Mouse (Mus musculus) hindbrain, postnatal 0 days (tissue): Measurements from ENCODE around the gene Trnp1. TPM values are rescaled to one million over a fixed set of nuclear protein-coding genes. Genes with fewer than 3 reads are reported as not detected.

Source experiments
- ATAC-seq: fragments of 200-750 bp; cut with Nextera tagmentation; 2 replicates; pipeline ENCODE4 v1.8.0; 2017; ENCODE audit warnings: mild to moderate bottlenecking, moderate TSS enrichment, moderate library complexity
- DNase-seq: peaks from one replicate; pipeline ENCODE4 v3.0.0-alpha.2; 2015; ENCODE audit warnings: low spot score
- H3K27ac ChIP-seq: fragments of 300-500 bp; sonication (generic); 2 replicates; pipeline ENCODE4 v1.5.1; 2014; ENCODE audit warnings: mild to moderate bottlenecking
- H3K27me3 ChIP-seq: fragments of 300-500 bp; sonication (generic); 2 replicates; pipeline ENCODE4 v1.6.1; 2014; ENCODE audit warnings: low read length, mixed read lengths; ENCODE audit not compliant: insufficient read depth
- H3K36me3 ChIP-seq: fragments of 300-500 bp; sonication (generic); 2 replicates; pipeline ENCODE4 v1.6.1; 2014; ENCODE audit warnings: low read length, mixed read lengths; ENCODE audit not compliant: insufficient read depth
- H3K4me1 ChIP-seq: fragments of 300-500 bp; sonication (generic); 2 replicates; pipeline ENCODE4 v1.6.1; 2014; ENCODE audit warnings: antibody characterized with exemption, low read length, mixed read lengths; ENCODE audit not compliant: insufficient read depth
- H3K4me2 ChIP-seq: fragments of 300-500 bp; sonication (generic); 2 replicates; pipeline ENCODE4 v1.6.1; 2014; ENCODE audit warnings: low read depth, mild to moderate bottlenecking, low read length, moderate library complexity, mixed read lengths
- H3K4me3 ChIP-seq: fragments of 300-500 bp; sonication (generic); 2 replicates; pipeline ENCODE4 v1.5.1; 2014; ENCODE audit warnings: low read length
- H3K9ac ChIP-seq: fragments of 300-500 bp; sonication (generic); replicated peaks from 2 replicates; pipeline ENCODE4 v1.6.1; 2014; ENCODE audit warnings: mild to moderate bottlenecking, low read length, moderate library complexity, mixed read lengths
- H3K9me3 ChIP-seq: fragments of 300-500 bp; sonication (generic); 2 replicates; pipeline ENCODE4 v1.6.1; 2016; ENCODE audit warnings: low read length, mixed read lengths
- CTCF ChIP-seq: IDR thresholded peaks from 2 replicates; pipeline ENCODE4 v1.5.1; 2016; ENCODE audit warnings: antibody characterized with exemption, control low read depth, low read depth
- WGBS: fragments of 180-500 bp; shearing (Covaris S2); extraction: QIAGEN DNeasy Blood & Tissue Kit; methylation state at CpG from one replicate; pipeline ENCODE4 v1.1.7; 2014; 5-methylcytosine and 5-hydroxymethylcytosine counted together
- polyA plus RNA-seq: library from polyadenylated mRNA; unstranded; fragments of >200 nt; fragmentation: Nextera tagmentation; extraction: Ambion mirVana; gene quantifications from 2 replicates; pipeline ENCODE4 v1.2.1, GENCODE M21; 2015
- total RNA-seq: library from RNA; depleted of rRNA; stranded (reverse); fragments of >200 nt; gene quantifications from 2 replicates; pipeline ENCODE4 v1.2.3, GENCODE M21; 2014

The Trnp1 gene
- total and polyA plus RNA-seq, 2 experiments from 2014 or later: 22.0 to 54.5 TPM

DNA sequence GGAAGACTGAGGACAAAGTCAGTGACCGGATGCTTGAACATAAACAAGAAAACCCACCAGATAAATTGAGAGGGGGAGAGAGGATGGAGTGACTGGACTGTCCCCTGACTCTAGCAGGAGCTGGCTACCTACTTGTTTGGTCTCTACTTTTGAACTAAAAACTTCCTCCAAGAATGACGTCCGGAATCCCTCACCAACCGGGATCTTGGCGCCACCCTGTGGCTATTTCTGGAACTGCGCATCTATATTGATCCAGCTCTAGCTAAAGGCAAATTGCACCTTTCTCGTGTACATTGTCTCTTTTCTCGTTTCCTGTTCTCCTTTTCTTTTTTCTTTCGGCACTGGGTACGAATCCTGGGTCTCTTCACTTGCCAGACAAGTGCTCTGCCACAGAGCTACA, 46.8 kb downstream of the Trnp1 start:
- H3K36me3 ChIP-seq: no peaks in the 10 kb centered on the region
- no peak overlapping the region for H3K4me3 ChIP-seq
- TF ChIP-seq CTCF: peak; percentile 97
- no peak overlapping the region for H3K9ac ChIP-seq
- 8% methylated on average over 10 of the region's 10 CpGs for WGBS
- H3K27me3 ChIP-seq: no peaks in the 10 kb centered on the region
- peak; percentile 87 for DNase-seq
- ATAC-seq: no peak
- H3K9me3 ChIP-seq: no peaks in the 10 kb centered on the region
- no peaks in the 10 kb centered on the region for H3K4me1 ChIP-seq
- no peak overlapping the region for H3K27ac ChIP-seq
- H3K4me2 ChIP-seq: no peak overlapping the region

- TF ChIP-seq CTCF: peak; percentile 96
- 14% methylated on average over 13 of the region's 13 CpGs for WGBS
- Histone ChIP-seq H3K4me1 (no peaks in the 10 kb centered on the region), H3K36me3 (no peaks in the 10 kb centered on the region), H3K4me2 (no peak overlapping the region), H3K27ac (no peak overlapping the region), H3K4me3 (no peak overlapping the region), H3K27me3 (no peaks in the 10 kb centered on the region), H3K9ac (no peak overlapping the region), H3K9me3 (no peaks in the 10 kb centered on the region)
- DNase-seq: peak; percentile 68
- no peak for ATAC-seq
Observed at GRCm38 (mm10) chr4:133449726-133450125, 48.6 kb downstream of the Trnp1 start.

GRCm38 (mm10) chr4:133448708-133449388, 49.5 kb downstream of the Trnp1 start:
- H3K36me3 ChIP-seq: no peaks in the 10 kb centered on the region
- no peak overlapping the region for H3K9ac ChIP-seq
- no peak for DNase-seq
- no peak overlapping the region for H3K4me2 ChIP-seq
- H3K4me1 ChIP-seq: no peaks in the 10 kb centered on the region
- TF ChIP-seq CTCF: no peak
- no peaks in the 10 kb centered on the region for H3K27me3 ChIP-seq
- H3K27ac ChIP-seq: no peak overlapping the region
- no peak for ATAC-seq
- H3K4me3 ChIP-seq: no peak overlapping the region
- WGBS: 72% methylated on average over 8 of the region's 8 CpGs
- no peaks in the 10 kb centered on the region for H3K9me3 ChIP-seq

DNA sequence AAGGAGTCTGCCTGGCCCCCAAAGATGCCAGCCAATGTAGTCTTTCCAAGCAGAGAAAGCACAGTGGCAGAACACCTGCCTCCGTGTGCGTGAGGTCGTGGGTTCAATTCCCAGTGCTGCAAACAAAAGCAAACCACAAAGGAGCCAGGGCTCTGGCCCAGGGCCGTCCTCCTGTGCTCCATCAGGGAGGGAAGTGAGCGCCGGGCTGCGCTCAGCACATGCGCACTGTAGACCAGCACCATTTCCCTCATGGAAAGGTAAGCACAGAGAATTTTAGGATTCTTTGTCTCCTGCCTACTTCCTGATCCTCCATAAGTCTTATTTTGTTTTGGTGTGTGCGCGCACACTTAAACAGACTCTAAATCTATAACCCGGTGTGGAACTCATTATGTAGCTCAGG, 50.4 kb downstream of the Trnp1 start:
- TF ChIP-seq CTCF: no peak
- H3K4me3 ChIP-seq: no peak overlapping the region
- 76% methylated on average over 11 of the region's 11 CpGs for WGBS

DNA sequence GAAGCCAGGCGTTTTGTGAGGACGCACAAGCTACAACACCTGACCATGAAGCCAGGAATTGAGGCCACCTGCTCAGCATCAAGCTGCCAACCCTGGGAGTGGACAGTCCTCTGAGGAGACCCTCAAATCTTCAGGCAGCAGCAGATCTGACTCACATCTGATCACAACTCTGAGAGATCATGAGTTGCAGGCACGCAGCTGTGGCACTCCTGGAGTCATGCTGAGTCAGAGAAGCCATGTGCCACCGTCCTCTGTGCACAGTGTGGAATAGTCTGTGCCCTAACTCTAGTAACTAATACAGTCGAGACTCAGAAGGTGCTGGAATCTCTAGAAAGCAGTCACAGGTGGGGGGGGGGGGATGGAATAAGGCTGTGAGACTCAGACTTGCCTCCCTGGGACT, 51.0 kb downstream of the Trnp1 start:
- H3K9ac ChIP-seq: no peak overlapping the region
- TF ChIP-seq CTCF: no peak
- DNase-seq (no peak), ATAC-seq (no peak)
- H3K4me2 ChIP-seq: no peak overlapping the region
- H3K36me3 ChIP-seq: no peaks in the 10 kb centered on the region
- H3K27ac ChIP-seq: no peak overlapping the region
- WGBS: 50% methylated on average over 5 of the region's 5 CpGs
- no peaks in the 10 kb centered on the region for H3K4me1 ChIP-seq
- H3K9me3 ChIP-seq: no peaks in the 10 kb centered on the region
- H3K4me3 ChIP-seq: no peak overlapping the region
- H3K27me3 ChIP-seq: no peaks in the 10 kb centered on the region

More for the DNA sequence above, 50.4 kb downstream of the Trnp1 start:
- no peak for ATAC-seq
- Histone ChIP-seq H3K27ac (no peak overlapping the region), H3K9ac (no peak overlapping the region), H3K36me3 (no peaks in the 10 kb centered on the region), H3K9me3 (no peaks in the 10 kb centered on the region), H3K27me3 (no peaks in the 10 kb centered on the region), H3K4me2 (no peak overlapping the region), H3K4me1 (no peaks in the 10 kb centered on the region)
- no peak for DNase-seq

GRCm38 (mm10) chr4:133445727-133446126, 52.6 kb downstream of the Trnp1 start:
- DNase-seq: no peak
- H3K27me3 ChIP-seq: no peaks in the 10 kb centered on the region
- H3K4me1 ChIP-seq: peaks cover 6% of the 10 kb centered on the region; the same call in 1 of the 2 replicates
- no peak overlapping the region for H3K9ac ChIP-seq
- ATAC-seq: no peak
- H3K4me3 ChIP-seq: no peak overlapping the region
- TF ChIP-seq CTCF: no peak
- H3K27ac ChIP-seq: no peak overlapping the region
- 91% methylated on average over 5 of the region's 5 CpGs for WGBS
- H3K9me3 ChIP-seq: no peaks in the 10 kb centered on the region
- H3K36me3 ChIP-seq: no peaks in the 10 kb centered on the region
- no peak overlapping the region for H3K4me2 ChIP-seq

DNA sequence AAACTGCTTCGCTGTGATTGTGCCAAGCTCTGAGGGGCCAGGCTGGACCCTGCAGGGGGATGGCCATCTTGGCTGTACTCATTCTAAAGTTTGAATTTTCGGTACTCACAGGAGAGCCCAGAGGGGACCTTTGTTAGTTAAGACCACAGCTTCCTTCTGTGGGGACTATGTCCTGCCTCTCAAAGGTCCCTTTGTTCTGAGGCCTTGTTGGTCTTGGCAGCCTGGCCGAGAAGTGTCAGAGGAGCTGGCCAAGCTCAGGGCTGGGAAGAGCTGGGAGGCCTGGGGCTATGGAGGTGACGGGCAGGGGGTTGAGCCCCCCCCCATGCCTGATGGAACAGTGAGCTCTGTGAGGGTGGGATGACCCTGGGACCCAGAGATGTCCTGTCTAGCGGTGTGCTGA, 55.3 kb downstream of the Trnp1 start:
- Histone ChIP-seq H3K4me3 (no peak overlapping the region), H3K27ac (peak overlapping the region; percentile 78), H3K4me1 (peaks cover 18% of the 10 kb centered on the region), H3K36me3 (no peaks in the 10 kb centered on the region), H3K4me2 (no peak overlapping the region), H3K27me3 (no peaks in the 10 kb centered on the region), H3K9ac (no peak overlapping the region), H3K9me3 (no peaks in the 10 kb centered on the region)
- DNase-seq: peak; percentile 61
- no peak for TF ChIP-seq CTCF
- 23% methylated on average over 5 of the region's 5 CpGs for WGBS
- peak; percentile 82 for ATAC-seq
